Mouse (Mus musculus): ENCODE measurements around the gene Gpr137. TPM values are rescaled to one million over a fixed set of nuclear protein-coding genes. Genes with fewer than 3 reads are reported as not detected.
"Not testable (repeated sequence)": the region's sequence is repeated elsewhere in the genome, so short reads cannot be mapped to it uniquely, and the experiment has no call there.

Gpr137 gene
- polyA plus RNA-seq, 1 experiment from 2014 or later = 24.7 TPM

DNA sequence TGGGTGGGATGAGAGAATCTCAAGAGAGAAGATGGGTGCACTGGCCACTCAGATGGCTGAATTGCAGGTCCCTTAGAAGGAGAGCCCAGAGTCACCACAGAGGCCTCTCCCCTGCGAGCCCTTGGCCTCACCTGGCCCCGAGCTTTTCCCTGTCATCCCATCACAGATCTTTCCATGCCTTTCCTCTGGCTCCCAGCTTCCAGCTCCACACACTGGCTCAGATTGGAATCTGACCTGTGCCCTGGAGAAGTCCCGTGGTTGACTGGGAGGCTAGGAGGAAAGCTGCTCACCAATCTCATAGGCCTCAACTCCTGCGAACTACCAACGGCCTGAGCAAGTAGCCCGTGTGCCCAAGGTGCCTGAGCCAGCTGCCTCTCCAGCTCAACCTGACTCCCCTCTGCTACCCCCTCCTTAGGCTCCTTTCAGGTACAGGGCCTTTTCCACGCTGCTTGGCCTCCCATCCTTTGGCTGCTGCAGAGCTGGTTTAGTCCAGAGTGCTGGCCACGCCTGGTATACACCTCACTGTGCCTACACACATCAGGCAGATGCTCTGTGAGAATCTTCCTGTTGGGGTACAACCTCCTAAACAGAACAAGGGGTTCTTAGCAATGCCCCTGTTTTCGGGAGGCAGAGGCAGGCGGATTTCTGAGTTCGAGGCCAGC lies 36.7 kb downstream of the Gpr137 start:
- Histone ChIP-seq H3K4me2 (replicated peaks; ENCODE audit: low read depth) (no peak overlapping the region), H3K4me3 (ENCODE audit: low read depth, low read length) (no peak overlapping the region), H3K27me3 (ENCODE audit: control insufficient read depth, insufficient read depth, low read length) (no peaks in the 10 kb centered on the region), H3K9me3 (ENCODE audit: control insufficient read depth, low read length) (no peaks in the 10 kb centered on the region), H3K9ac (ENCODE audit: low read length) (no peak overlapping the region), H3K4me1 (replicated peaks; ENCODE audit: control insufficient read depth, insufficient read depth) (peaks cover 4% of the 10 kb centered on the region; the same call in 1 of the 2 replicates), H3K36me3 (ENCODE audit: control insufficient read depth, insufficient read depth, low read length) (peaks cover 7% of the 10 kb centered on the region; the same call in 1 of the 2 replicates), H3K27ac (replicated peaks) (no peak overlapping the region)
- TF ChIP-seq CTCF (IDR thresholded peaks at IDR 0.05; ENCODE audit: low read depth) (no peak), EP300 (optimal IDR thresholded peaks at IDR 0.05) (no peak)
- 87% methylated on average over 11 of the region's 11 CpGs for WGBS
- ATAC-seq (ENCODE audit: low FRiP score, low TSS enrichment) = no peak
- no peak for DNase-seq (ENCODE audit: low spot score)

DNA sequence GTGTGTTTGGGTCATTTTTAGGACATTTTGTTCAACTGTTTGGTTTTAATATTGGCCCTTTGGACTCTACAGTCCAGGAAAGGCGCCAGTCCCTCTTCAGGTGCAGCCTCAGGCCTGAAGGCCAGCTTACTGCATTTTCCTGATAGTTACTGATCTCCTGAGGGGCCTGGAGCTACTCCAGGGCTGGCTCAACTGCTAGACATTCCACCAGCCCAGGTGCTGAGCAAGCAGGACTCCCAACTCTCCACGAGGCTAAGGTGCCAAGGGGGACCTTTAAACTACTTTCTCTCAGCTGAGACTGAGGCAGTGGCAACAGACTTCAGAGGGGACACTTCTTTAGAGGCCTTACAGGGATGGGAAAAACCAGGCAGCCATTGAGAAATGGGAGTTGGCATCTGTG lies 37.4 kb downstream of the Gpr137 start:
- ATAC-seq (ENCODE audit: low FRiP score, low TSS enrichment) (no peak), DNase-seq (ENCODE audit: low spot score) (no peak)
- Histone ChIP-seq H3K36me3 (ENCODE audit: control insufficient read depth, insufficient read depth, low read length) (peaks cover 7% of the 10 kb centered on the region; the same call in 1 of the 2 replicates), H3K27me3 (ENCODE audit: control insufficient read depth, insufficient read depth, low read length) (no peaks in the 10 kb centered on the region), H3K4me3 (ENCODE audit: low read depth, low read length) (no peak overlapping the region), H3K4me2 (replicated peaks; ENCODE audit: low read depth) (no peak overlapping the region), H3K9me3 (ENCODE audit: control insufficient read depth, low read length) (no peaks in the 10 kb centered on the region), H3K9ac (ENCODE audit: low read length) (no peak overlapping the region), H3K27ac (replicated peaks) (no peak overlapping the region), H3K4me1 (replicated peaks; ENCODE audit: control insufficient read depth, insufficient read depth) (peaks cover 4% of the 10 kb centered on the region; the same call in 1 of the 2 replicates)
- TF ChIP-seq EP300 (optimal IDR thresholded peaks at IDR 0.05) = no peak
- no peak for TF ChIP-seq CTCF (IDR thresholded peaks at IDR 0.05; ENCODE audit: low read depth)
- 84% methylated on average over 2 of the region's 2 CpGs for WGBS

DNA sequence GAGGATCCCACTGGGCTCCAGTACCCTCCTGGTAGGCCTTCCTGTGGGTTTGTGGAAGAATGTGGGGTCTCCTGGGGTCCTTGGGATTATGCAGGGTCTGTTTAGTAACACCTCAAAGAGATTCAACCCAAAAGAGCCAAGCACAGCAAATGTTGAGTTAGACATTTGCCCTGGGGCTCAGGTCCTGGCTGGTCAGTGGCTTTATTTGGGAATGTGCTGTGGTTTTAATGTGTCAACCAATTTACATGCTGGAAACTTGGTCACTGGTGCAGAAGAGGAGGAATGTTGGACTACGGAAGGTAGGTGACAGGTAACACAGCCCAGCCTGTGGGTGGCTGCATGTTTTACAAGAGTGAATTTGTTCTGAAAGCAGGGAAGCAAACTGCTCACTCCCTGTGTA lies 39.2 kb downstream of the Gpr137 start:
- Histone ChIP-seq H3K4me3 (ENCODE audit: low read depth, low read length) (no peak overlapping the region), H3K27me3 (ENCODE audit: control insufficient read depth, insufficient read depth, low read length) (no peaks in the 10 kb centered on the region), H3K4me2 (replicated peaks; ENCODE audit: low read depth) (no peak overlapping the region), H3K27ac (replicated peaks) (no peak overlapping the region), H3K9me3 (ENCODE audit: control insufficient read depth, low read length) (no peaks in the 10 kb centered on the region), H3K36me3 (ENCODE audit: control insufficient read depth, insufficient read depth, low read length) (peaks cover 7% of the 10 kb centered on the region; the same call in 1 of the 2 replicates), H3K4me1 (replicated peaks; ENCODE audit: control insufficient read depth, insufficient read depth) (peaks cover 1% of the 10 kb centered on the region; the same call in 1 of the 2 replicates), H3K9ac (ENCODE audit: low read length) (no peak overlapping the region)
- no peak for ATAC-seq (ENCODE audit: low FRiP score, low TSS enrichment)
- DNase-seq (ENCODE audit: low spot score) = no peak
- no peak for TF ChIP-seq EP300 (optimal IDR thresholded peaks at IDR 0.05)
- TF ChIP-seq CTCF (IDR thresholded peaks at IDR 0.05; ENCODE audit: low read depth) = no peak
- WGBS = 86% methylated on average over 1 of the region's 1 CpGs

DNA sequence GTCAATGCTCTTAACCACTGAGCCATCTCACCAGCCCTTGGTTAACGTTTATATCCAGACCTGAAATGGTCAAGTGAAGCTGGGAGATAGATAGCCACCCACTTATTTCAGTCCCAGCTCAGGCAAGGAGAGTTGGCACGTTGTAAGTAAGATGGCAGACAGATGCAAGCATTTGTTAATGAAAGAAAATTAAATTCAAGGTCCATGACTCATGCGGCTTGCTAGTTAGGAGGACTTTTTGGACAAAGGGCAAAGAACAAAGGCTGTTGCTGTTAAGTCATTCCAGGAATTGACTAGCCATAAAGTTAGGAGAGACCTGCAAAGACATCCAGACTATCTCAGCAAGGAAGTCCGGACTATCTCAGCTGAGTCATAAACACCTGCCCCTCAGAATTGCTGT lies 42.6 kb downstream of the Gpr137 start:
- ATAC-seq (ENCODE audit: low FRiP score, low TSS enrichment) (no peak), DNase-seq (ENCODE audit: low spot score) (no peak)
- no peaks in the 10 kb centered on the region for H3K4me1 ChIP-seq (replicated peaks; ENCODE audit: control insufficient read depth, insufficient read depth)

DNA sequence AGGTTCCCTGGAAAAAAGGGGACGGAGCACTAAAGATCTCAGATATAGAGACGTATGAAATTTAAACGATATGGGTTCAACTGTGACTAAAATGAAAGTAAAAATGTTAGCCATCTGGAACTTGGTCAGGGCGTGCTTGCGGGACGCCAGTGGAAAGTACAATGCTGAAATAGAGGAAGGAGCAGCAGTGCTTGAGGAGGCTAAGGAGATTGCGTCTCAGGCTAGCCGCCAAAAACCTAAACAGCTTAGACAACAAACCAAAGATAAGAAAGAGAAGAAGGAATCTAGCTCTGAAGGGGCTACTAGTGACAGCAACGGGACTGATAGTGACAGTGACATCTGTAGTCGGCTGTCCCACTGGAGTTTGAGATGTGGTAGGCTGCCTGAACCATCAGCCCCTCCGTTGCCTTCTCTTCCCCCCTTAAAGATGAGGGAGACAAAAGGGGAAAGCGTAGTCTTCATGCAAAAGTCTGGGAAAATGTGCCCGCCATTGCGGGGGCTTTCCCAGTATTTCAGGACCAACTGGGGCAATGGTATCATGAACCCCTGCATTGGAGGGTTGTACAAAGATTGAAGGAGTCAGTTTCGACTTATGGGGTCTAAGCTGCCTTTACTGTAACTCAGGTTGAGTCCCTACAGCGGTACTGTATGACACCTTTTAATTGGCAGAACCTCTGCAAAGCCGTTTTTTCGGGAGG lies 46.5 kb downstream of the Gpr137 start:
- not testable (repeated sequence) for H3K9ac ChIP-seq (ENCODE audit: low read length); H3K4me2 ChIP-seq (replicated peaks; ENCODE audit: low read depth); H3K4me1 ChIP-seq (replicated peaks; ENCODE audit: control insufficient read depth, insufficient read depth); H3K27ac ChIP-seq (replicated peaks); ATAC-seq (ENCODE audit: low FRiP score, low TSS enrichment); DNase-seq (ENCODE audit: low spot score); H3K36me3 ChIP-seq (ENCODE audit: control insufficient read depth, insufficient read depth, low read length); H3K4me3 ChIP-seq (ENCODE audit: low read depth, low read length); H3K27me3 ChIP-seq (ENCODE audit: control insufficient read depth, insufficient read depth, low read length); H3K9me3 ChIP-seq (ENCODE audit: control insufficient read depth, low read length)
- WGBS = 85% methylated on average over 18 of the region's 18 CpGs

More for the DNA sequence above, 42.6 kb downstream of the Gpr137 start:
- H3K4me3 ChIP-seq (ENCODE audit: low read depth, low read length) = no peak overlapping the region
- no peaks in the 10 kb centered on the region for H3K9me3 ChIP-seq (ENCODE audit: control insufficient read depth, low read length)
- no peak overlapping the region for H3K4me2 ChIP-seq (replicated peaks; ENCODE audit: low read depth)
- 83% methylated on average over 4 of the region's 4 CpGs for WGBS
- H3K27me3 ChIP-seq (ENCODE audit: control insufficient read depth, insufficient read depth, low read length) = no peaks in the 10 kb centered on the region
- H3K27ac ChIP-seq (replicated peaks) = no peak overlapping the region
- TF ChIP-seq EP300 (optimal IDR thresholded peaks at IDR 0.05) = no peak
- H3K36me3 ChIP-seq (ENCODE audit: control insufficient read depth, insufficient read depth, low read length) = no peaks in the 10 kb centered on the region
- no peak overlapping the region for H3K9ac ChIP-seq (ENCODE audit: low read length)

All from stomach, postnatal 0 days (tissue).